Mouse (Mus musculus) liver, adult 2 months (tissue): ENCODE measurements around the gene Oprd1. TPM values are rescaled to one million over a fixed set of nuclear protein-coding genes. Genes with fewer than 3 reads are reported as not detected.

Experiments used
- DNase-seq: peaks from one replicate; pipeline ENCODE4 v3.0.0-alpha.2; 2011; ENCODE audit warnings: low read depth, low spot score; ENCODE audit errors: extremely low read depth
- H3K27ac ChIP-seq: fragments of 200-500 bp; replicated peaks from 2 replicates; pipeline ENCODE4 v1.5.1; 2012; ENCODE audit warnings: low read depth, mild to moderate bottlenecking, control low read depth, inconsistent platforms, low read length; ENCODE audit not compliant: insufficient read depth
- H3K27me3 ChIP-seq: fragments of 200-500 bp; 2 replicates; pipeline ENCODE4 v1.6.1; 2012; ENCODE audit warnings: mild to moderate bottlenecking, moderate library complexity, low read length, inconsistent platforms; ENCODE audit not compliant: control insufficient read depth, insufficient read depth
- H3K36me3 ChIP-seq: fragments of 200-500 bp; 2 replicates; pipeline ENCODE4 v1.6.1; 2012; ENCODE audit warnings: low read length, inconsistent platforms; ENCODE audit not compliant: control insufficient read depth, insufficient read depth
- H3K4me1 ChIP-seq: fragments of 200-500 bp; 2 replicates; pipeline ENCODE4 v1.6.1; 2011; ENCODE audit warnings: low read length; ENCODE audit not compliant: control insufficient read depth, insufficient read depth
- H3K4me3 ChIP-seq: fragments of 200-500 bp; 2 replicates; pipeline ENCODE4 v1.5.1; 2011; ENCODE audit warnings: low read depth, mild to moderate bottlenecking, control low read depth, low read length, moderate library complexity; ENCODE audit not compliant: insufficient read depth
- H3K79me2 ChIP-seq: fragments of 200-500 bp; 2 replicates; pipeline ENCODE4 v1.6.1; 2012; ENCODE audit warnings: inconsistent platforms, mild to moderate bottlenecking, low read length, moderate library complexity; ENCODE audit not compliant: control insufficient read depth, insufficient read depth
- H3K9ac ChIP-seq: fragments of 200-500 bp; 2 replicates; pipeline ENCODE4 v1.6.1; 2012; ENCODE audit warnings: low read depth, mild to moderate bottlenecking, control low read depth, inconsistent platforms, low read length
- CTCF ChIP-seq: fragments of 200-500 bp; IDR thresholded peaks from 2 replicates; pipeline ENCODE4 v1.5.1; 2011; ENCODE audit warnings: low read depth, low read length, control low read depth
- POLR2A ChIP-seq: fragments of 200-500 bp; IDR thresholded peaks from 2 replicates; pipeline ENCODE4 v1.6.1; 2011; ENCODE audit warnings: low read length, control low read depth; ENCODE audit not compliant: insufficient read depth; ENCODE audit errors: extremely low read depth
- WGBS: fragments of 180-500 bp; shearing (Covaris S2); methylation state at CpG from one replicate; pipeline ENCODE4 v1.1.7; 2018; 5-methylcytosine and 5-hydroxymethylcytosine counted together
- polyA plus RNA-seq: library from polyadenylated mRNA; depleted of rRNA; stranded (reverse); fragments of >200 nt; gene quantifications from 2 replicates; pipeline ENCODE4 v1.2.3, GENCODE M21; 2012
- total RNA-seq: library from RNA; depleted of rRNA; stranded (reverse); fragments of >200 nt; gene quantifications from 2 replicates; pipeline ENCODE4 v1.2.3, GENCODE M21; 2014

Gene Oprd1
- total and polyA plus RNA-seq, 2 experiments, result not detected

DNA sequence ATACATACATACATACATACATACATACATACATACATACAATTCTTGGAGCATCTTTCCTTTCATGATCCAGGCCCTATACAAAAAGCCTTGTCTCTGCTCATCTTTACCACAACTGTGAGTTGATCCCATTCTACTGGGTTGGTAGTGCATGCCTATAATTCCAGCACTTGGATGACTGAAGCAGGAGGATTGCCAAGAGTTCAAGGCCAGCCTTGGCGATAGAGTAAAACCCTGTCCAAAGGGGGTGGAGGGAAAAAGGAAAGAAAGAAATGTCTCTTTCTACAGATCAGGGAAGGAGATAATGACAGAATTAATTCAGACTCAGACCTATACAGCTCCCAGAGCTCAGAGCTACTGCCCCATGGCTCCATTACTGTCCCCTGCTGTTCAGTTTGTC is 21.1 kb downstream of the Oprd1 start:
- 24% methylated on average over 1 of the region's 1 CpGs for WGBS
- Histone ChIP-seq H3K4me3 (no peak overlapping the region), H3K4me1 (no peaks in the 10 kb centered on the region), H3K27ac (no peak overlapping the region), H3K79me2 (no peaks in the 10 kb centered on the region), H3K36me3 (no peaks in the 10 kb centered on the region), H3K9ac (no peak overlapping the region), H3K27me3 (no peaks in the 10 kb centered on the region)
- TF ChIP-seq CTCF (no peak), POLR2A (no peak)
- DNase-seq, result no peak

DNA sequence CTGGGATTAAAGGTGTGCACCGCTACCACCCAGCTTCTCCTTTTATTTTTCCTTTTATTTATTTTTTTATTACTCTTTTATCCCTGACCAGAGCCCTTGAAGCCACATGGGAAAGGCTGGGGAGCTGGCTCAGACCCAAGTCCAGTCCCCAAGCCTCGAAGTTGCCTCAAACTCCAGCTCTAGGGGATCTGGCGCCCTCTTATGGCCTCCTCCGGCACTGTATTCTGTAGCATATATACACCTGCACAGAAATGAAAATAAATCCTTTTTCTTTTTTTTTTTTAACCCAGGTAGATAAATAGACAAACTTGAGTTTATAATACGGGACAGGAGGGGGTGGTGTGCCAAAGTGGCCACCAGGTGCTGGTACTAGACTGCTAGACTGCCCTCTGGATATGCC is 22.6 kb downstream of the Oprd1 start:
- Histone ChIP-seq H3K79me2 (no peaks in the 10 kb centered on the region), H3K4me3 (no peak overlapping the region), H3K9ac (no peak overlapping the region), H3K4me1 (no peaks in the 10 kb centered on the region), H3K27ac (no peak overlapping the region), H3K27me3 (no peaks in the 10 kb centered on the region), H3K36me3 (no peaks in the 10 kb centered on the region)
- 80% methylated on average over 5 of the region's 5 CpGs for WGBS
- DNase-seq, result no peak
- TF ChIP-seq POLR2A (no peak), CTCF (peak; percentile 38; the same call in 1 of the 2 replicates)

DNA sequence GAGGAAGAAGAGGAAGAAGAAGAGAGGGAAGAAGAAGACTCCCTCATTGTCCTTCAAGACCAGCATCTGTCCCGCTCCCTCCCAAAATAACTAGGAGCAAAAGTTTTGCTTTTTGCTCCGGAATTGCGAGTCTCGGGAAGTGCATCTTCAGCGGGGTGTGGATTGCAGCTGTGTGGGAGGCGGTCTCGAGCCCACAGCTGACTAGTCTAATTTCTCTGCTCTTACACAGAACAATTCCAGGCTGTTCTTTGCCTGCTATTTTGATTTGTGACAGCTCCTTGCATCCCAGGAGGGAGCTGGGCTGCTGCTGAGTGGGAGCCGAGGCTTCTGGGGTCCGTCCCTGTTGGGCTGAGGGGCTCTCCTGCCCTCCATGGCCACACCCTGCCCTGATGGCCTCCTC is 24.7 kb downstream of the Oprd1 start:
- 69% methylated on average over 9 of the region's 9 CpGs for WGBS
- TF ChIP-seq CTCF (no peak), POLR2A (no peak)
- Histone ChIP-seq H3K4me1 (no peaks in the 10 kb centered on the region), H3K79me2 (no peaks in the 10 kb centered on the region), H3K27me3 (no peaks in the 10 kb centered on the region), H3K36me3 (no peaks in the 10 kb centered on the region), H3K9ac (no peak overlapping the region), H3K27ac (no peak overlapping the region), H3K4me3 (no peak overlapping the region)
- DNase-seq, result no peak

DNA sequence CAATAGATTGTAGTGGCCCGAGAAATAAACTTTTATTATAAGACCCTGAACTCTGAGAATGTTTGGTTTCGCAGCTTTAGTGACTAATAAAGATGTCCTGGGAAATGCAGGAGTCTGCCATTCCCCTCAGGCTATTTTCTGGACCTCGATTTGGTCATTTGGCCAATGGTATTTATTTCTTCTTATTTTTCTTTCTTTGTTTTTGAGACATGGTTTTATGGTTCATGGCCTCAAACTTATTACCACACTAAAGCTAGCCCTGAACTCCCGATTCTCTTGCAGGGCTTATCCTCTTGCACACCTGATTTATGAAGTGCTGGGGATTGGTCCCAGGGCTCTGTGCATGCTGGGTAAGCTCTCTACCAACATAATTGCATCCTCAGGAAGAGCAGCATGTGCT is 28.0 kb downstream of the Oprd1 start:
- H3K27me3 ChIP-seq, result peaks cover 5% of the 10 kb centered on the region; the same call in 1 of the 2 replicates
- H3K4me1 ChIP-seq, result no peaks in the 10 kb centered on the region
- H3K79me2 ChIP-seq, result no peaks in the 10 kb centered on the region
- 84% methylated on average over 4 of the region's 4 CpGs for WGBS
- DNase-seq, result no peak
- no peak overlapping the region for H3K4me3 ChIP-seq
- H3K36me3 ChIP-seq, result no peaks in the 10 kb centered on the region
- H3K9ac ChIP-seq, result no peak overlapping the region
- TF ChIP-seq POLR2A, result no peak
- H3K27ac ChIP-seq, result no peak overlapping the region

DNA sequence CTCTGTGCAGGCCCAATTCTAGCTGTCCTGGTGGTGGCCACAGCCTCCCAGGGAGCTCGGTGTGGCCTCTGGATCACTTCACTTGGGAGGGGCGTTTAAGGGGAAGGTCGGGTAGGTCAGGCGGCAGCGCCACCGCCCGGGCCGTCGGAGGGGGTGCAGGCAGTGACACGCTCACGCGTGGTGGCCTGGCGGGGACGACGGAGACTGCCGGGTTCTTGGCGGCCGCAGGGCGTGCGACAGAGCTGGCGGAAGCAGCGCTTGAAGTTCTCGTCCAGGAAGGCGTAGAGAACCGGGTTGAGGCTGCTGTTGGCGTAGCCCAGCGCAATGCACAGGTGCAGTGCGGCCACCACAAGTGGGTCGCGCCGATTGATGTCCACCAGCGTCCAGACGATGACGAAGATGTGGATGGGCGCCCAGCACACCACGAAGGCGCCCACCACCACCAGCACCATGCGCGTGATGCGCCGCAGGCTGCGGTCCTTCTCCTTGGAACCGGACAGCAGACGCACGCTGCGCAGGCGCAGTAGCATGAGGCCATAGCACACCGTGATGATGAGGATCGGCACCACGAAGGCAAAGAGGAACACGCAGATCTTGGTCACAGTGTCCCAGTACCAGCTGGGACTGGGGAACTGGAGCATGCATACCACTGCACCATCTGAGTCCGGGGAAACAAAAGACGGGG is 30.7 kb downstream of the Oprd1 start:
- WGBS, result 34% methylated on average over 53 of the region's 53 CpGs
- Histone ChIP-seq H3K79me2 (no peaks in the 10 kb centered on the region), H3K4me3 (peak overlapping the region; percentile 25; the same call in 1 of the 2 replicates), H3K27me3 (peaks cover 5% of the 10 kb centered on the region; the same call in 1 of the 2 replicates), H3K9ac (no peak overlapping the region), H3K27ac (no peak overlapping the region), H3K36me3 (no peaks in the 10 kb centered on the region), H3K4me1 (no peaks in the 10 kb centered on the region)
- TF ChIP-seq CTCF (no peak), POLR2A (no peak)
- no peak for DNase-seq

DNA sequence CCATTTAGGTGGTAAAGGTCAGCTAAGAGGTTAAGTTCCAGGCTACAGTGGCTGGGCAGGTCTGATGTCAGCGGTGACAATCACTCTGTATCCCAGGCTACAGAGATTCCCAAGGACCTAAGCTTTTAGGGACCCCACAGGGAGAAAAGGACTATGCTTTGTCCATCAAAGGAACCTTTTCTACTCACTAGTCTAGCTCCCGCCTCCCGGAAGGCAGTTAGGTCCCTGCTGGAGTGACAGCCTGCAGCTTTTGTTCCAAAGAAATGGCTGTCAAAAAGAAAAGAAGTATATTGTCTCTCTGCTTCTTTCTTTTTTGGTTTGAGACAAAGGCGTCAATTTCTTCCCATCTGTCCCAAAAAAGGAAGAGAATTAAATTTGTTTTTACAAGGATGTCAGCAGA is 33.1 kb downstream of the Oprd1 start:
- Histone ChIP-seq H3K36me3 (no peaks in the 10 kb centered on the region), H3K79me2 (no peaks in the 10 kb centered on the region), H3K27ac (no peak overlapping the region), H3K27me3 (peaks cover 5% of the 10 kb centered on the region; the same call in 1 of the 2 replicates), H3K4me3 (no peak overlapping the region), H3K4me1 (no peaks in the 10 kb centered on the region), H3K9ac (no peak overlapping the region)
- TF ChIP-seq POLR2A (no peak), CTCF (no peak)
- 81% methylated on average over 4 of the region's 4 CpGs for WGBS
- no peak for DNase-seq
